Mouse (Mus musculus) embryo, embryonic 9.5 days (tissue): ENCODE results near the gene Gemin5.
"Not testable (repeated sequence)": the region's sequence is repeated elsewhere in the genome, so short reads cannot be mapped to it uniquely, and the experiment has no call there.

Experiments
- DNase-seq: peaks from one replicate; pipeline ENCODE4 v3.0.0-alpha.2; 2017; ENCODE audit errors: extremely low spot score

Gene Gemin5

GRCm38 (mm10) chr11:58168167-58168915 lies at the start of gene Gemin5:
Gene Gemin5 (minus strand): TSS chr11:58168539.
- peak; percentile 90 for DNase-seq

- DNase-seq, result no peak
Observed at GRCm38 (mm10) chr11:58216823-58217222, 48.5 kb upstream of the Gemin5 start.

GRCm38 (mm10) chr11:58215814-58216213 lies 47.5 kb upstream of the Gemin5 start:
- DNase-seq, result no peak

DNA sequence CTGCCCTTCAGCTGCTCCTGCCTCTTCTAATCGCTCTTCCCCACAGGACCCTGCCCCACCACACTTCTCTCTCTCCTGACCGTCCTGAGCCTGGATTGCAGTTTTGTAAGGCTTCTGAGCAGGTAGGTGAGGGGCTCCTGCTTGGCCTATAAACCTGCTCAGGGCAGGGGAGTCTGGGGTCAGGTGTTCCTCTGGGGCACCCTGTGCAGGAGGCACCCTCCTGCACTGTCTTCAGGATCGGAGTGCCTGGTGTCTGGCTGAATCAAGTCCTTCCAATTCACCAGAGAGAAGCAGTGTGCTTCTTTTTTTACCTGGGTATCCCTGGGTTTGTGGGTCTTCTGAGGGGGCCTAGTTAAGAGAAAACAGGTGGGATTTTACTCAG lies 46.7 kb upstream of the Gemin5 start:
- DNase-seq, result not testable (repeated sequence)

- peak; percentile 25 for DNase-seq
Observed at GRCm38 (mm10) chr11:58214391-58215048, 46.2 kb upstream of the Gemin5 start.

DNA sequence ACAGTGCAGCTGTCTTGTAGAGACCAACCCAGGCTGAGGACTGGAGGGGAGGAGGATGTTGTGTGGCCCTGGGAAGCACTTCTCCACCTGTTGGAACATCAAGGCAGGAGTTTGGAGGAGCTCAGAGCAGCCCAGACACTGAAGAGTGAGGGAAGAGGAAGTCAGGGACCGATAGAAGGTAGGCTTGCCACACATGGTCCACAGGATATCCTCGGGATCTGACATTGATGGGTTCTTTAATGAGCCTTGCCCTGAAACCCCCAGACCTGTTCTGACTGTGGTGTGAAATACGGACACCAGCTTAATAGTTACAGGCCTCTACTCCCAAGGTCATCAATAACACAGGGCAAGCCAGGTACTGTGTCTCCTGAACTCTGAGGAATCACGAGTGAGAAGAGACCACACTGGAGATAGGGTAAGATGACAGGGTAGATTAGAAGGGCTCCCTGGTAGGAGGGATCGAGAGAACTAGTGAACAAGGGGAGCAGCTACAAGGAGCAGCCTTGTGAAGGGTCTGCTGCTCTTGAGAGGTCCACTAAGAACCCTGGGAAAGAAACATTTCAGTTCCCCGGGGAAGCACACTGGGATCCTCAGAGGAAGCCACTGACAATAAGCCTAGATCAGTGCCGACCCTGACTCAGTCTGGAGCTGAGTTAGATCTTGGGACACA lies 45.5 kb upstream of the Gemin5 start:
- DNase-seq, result no peak

- DNase-seq, result no peak
Observed at GRCm38 (mm10) chr11:58211682-58212067, 43.3 kb upstream of the Gemin5 start.

GRCm38 (mm10) chr11:58211062-58211681 lies 42.8 kb upstream of the Gemin5 start:
- peak; percentile 12 for DNase-seq

DNA sequence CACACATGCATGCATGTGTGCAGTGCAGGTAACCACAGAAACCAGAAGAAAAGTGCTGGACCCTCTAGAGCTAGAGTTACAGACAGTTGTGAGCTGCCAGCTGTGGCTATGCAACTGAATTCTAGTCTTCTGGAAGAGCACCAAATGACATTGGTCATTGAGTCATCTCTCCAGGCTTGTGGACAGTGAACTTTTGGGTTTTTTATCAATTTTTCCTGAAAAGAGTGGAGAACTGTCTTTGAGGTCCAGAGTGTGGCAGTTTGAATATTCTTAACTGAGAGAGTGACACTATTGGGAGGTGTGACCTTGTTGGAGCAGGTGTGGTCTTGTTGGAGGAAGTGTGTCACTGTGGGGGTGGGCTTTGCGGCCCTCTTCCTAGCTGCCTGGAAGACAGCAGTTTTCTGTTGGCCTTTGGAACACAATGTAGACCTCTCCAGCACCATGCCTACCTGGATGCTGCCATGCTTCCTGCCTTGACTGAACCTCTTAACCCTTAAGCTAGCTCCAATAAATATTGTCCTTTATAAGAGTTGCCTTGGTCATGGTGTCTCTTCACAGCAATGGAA lies 42.1 kb upstream of the Gemin5 start:
- no peak for DNase-seq

GRCm38 (mm10) chr11:58201052-58201451 lies 32.7 kb upstream of the Gemin5 start:
- no peak for DNase-seq

DNA sequence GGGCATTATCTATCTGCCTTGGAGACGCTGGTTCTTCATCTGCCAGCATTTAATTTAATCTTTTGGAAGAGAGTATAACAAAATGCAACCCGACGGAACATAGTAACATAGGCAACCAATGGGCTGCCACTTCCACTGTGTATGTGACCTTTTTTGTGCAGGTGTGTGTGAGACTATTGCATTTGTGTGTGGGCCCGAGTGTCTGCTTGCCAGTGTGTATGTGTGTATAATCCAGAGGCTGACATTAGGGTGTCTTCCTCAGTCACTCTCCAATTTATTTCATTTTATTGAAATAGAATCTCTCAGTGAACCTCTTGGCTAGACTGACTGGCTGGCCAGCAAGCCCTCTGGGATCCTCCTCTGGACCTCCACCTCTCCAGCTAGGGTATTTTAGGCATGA lies 31.9 kb upstream of the Gemin5 start:
- no peak for DNase-seq

DNA sequence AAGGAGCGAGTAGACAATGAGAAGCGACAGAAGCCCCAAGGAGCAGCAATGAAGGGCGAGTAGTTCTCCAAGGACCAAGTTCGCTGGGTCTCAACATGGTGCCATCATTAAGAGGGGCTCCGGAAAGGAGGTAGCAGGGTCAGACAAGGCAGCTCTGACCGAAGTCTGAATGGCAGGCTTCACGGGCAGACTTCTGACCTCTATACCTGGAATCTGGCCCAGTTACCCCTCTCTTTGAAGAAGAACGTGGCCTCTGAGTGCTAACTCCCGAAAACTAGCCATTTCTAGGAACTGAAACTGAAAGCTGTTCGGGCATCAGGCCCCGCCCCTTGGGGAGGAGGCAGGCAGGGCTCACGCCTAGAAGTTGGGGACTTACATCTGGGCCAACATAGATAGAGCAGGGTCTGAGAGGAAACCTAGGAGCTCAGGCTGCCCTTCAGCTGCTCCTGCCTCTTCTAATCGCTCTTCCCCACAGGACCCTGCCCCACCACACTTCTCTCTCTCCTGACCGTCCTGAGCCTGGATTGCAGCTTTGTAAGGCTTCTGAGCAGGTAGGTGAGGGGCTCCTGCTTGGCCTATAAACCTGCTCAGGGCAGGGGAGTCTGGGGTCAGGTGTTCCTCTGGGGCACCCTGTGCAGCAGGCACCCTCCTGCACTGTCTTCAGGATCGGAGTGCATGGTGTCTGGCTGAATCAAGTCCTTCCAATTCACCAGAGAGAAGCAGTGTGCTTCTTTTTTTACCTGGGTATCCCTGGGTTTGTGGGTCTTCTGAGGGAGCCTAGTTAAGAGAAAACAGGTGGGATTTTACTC lies 31.1 kb upstream of the Gemin5 start, which contains the start of the genes Igtp and Irgm2:
TSS of gene Igtp (plus strand) at position 328 of the 809 bp plus-strand sequence.
TSS of gene Irgm2 (plus strand) at position 390 of the 809 bp plus-strand sequence.
- DNase-seq, result peak; percentile 46

GRCm38 (mm10) chr11:58198663-58199062 lies 30.3 kb upstream of the Gemin5 start:
- no peak for DNase-seq

GRCm38 (mm10) chr11:58193860-58194520 lies 25.7 kb upstream of the Gemin5 start:
- peak; percentile 35 for DNase-seq

GRCm38 (mm10) chr11:58193326-58193725 lies 25.0 kb upstream of the Gemin5 start:
- no peak for DNase-seq

- DNase-seq, result no peak
Observed at GRCm38 (mm10) chr11:58189675-58190074, 21.3 kb upstream of the Gemin5 start.

DNA sequence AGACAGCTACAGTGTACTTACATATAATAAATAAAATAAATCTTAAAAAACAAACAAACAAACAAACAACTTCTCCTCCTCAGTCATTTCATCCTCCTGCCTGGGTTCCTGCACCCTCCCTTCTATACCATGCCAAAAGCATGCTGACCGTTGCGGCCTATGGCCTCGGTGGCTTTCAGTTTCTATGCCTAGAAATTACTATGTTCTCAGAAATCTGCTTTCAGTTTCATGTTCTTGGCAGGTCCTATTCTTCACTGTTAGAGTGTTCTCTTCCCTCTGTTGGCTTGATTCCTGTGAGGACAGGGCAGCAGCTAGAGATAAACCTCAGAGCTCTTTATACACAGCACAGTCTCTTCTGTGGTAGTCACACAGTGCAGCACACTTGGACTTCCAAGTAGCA lies 15.2 kb upstream of the Gemin5 start:
- no peak for DNase-seq

GRCm38 (mm10) chr11:58180756-58181155 lies 12.4 kb upstream of the Gemin5 start:
- no peak for DNase-seq

- not testable (repeated sequence) for DNase-seq
Observed at GRCm38 (mm10) chr11:58179986-58180385, 11.6 kb upstream of the Gemin5 start.

DNA sequence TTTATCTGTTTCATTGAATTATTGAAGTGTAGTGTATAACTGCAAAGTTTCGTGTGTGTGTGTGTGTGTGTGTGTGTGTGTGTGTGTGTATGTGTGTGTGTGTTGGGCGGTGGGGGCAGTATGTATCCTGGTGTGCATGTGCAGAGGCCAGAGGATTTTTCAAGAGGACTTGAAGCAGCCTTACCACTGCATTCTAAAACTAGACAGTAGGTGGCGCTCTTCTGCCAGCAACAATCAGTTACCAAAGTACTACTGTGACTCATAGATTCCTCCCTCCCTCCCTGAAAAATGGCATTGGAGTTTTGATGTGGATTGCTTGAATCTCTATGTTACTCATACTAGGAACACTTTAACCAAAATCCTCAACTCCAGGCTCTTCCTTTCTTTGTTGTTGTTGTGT lies 11.2 kb upstream of the Gemin5 start:
- DNase-seq, result peak; percentile 75
